Mouse (Mus musculus): ENCODE measurements at regions not wholly inside any gene's neighbourhood (a gene's known extent, or its start where the extent isn't known, plus 50 kb on each side); places are given as distances from the start of the nearest gene placed in this dataset.

GRCm38 (mm10) chr3:66592259-66592658, 295.6 kb upstream of the Veph1 start:
- no peak for DNase-seq (ENCODE audit: low read depth, low spot score)

- no peak for DNase-seq (ENCODE audit: low read depth, low spot score)
These were observed 294.1 kb upstream of the Veph1 start for GRCm38 (mm10) chr3:66590775-66591174.

DNA sequence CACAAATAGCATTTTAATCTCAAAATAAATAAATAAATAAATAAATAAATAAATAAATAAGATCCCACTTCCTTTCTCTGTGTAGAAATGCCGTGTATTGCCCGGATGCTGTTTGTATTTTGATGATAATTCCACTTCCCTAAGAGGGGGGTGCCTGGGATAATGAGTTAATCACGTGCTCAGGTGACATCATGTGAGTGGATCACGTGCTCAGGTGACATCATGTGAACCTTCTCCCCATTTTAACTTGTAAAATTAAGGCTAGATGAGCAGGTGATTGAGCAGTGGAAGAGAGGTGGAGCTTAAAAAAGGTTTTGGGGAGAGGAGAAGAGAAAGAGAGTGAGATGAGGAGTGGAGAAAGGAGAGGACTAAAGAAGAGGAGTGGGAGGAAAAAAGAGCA, 292.8 kb upstream of the Veph1 start:
- no peak for DNase-seq (ENCODE audit: low read depth, low spot score)

GRCm38 (mm10) chr3:66584831-66585230, 288.2 kb upstream of the Veph1 start:
- no peak for DNase-seq (ENCODE audit: low read depth, low spot score)

- DNase-seq (ENCODE audit: low read depth, low spot score): no peak
These were observed 287.5 kb upstream of the Veph1 start for GRCm38 (mm10) chr3:66584101-66584500.

- no peak for DNase-seq (ENCODE audit: low read depth, low spot score)
These were observed 280.0 kb upstream of the Veph1 start for GRCm38 (mm10) chr3:66576659-66577058.

DNA sequence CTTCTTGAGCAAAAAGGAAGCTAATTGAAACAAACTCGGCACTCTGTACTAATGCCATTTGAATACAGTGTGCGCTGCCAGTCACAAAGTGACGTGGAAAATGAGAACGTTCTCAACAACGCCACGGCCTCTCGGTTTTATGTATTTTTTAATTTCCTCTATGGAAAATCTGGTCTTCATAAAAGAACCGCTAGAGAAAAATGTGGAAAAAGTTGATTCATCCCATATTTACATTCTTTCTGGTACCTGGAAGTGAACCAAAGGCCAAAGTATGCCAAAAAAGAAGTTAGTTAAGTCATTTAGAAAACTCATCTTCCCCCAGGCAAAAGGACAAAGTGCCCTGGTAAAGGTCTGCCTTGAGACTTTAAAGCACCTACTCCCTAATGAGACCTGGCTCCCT, 277.7 kb upstream of the Veph1 start:
- no peak for DNase-seq (ENCODE audit: low read depth, low spot score)

- DNase-seq (ENCODE audit: low read depth, low spot score): no peak
These were observed 276.4 kb upstream of the Veph1 start for GRCm38 (mm10) chr3:66572887-66573519.

- no peak for DNase-seq (ENCODE audit: low read depth, low spot score)
These were observed 273.7 kb upstream of the Veph1 start for GRCm38 (mm10) chr3:66570342-66570741.

- DNase-seq (ENCODE audit: low read depth, low spot score): no peak
These were observed 267.9 kb upstream of the Veph1 start for GRCm38 (mm10) chr3:66564268-66565245.

- no peak for DNase-seq (ENCODE audit: low read depth, low spot score)
These were observed 266.7 kb upstream of the Veph1 start for GRCm38 (mm10) chr3:66563329-66563728.

GRCm38 (mm10) chr3:66555538-66555937, 258.9 kb upstream of the Veph1 start:
- no peak for DNase-seq (ENCODE audit: low read depth, low spot score)

DNA sequence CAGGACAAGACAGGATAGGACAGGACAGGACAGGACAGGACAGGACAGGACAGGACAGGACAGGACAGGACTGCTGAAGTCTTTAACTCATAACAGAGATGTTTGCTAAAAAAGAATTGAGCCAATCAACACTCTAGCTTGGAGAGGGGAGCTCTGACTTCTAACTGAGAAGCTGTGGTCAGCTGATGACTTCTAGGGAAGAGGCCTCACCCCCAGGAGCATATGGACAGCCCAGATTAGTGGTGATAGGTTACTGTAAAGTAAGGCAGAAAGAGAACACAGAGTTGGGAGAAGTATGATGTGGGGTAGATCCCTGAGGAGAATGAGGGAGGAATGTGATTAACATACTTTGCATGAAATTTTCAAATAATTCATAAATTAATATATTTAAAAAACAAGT, 254.3 kb upstream of the Veph1 start:
- DNase-seq (ENCODE audit: low read depth, low spot score): no peak

GRCm38 (mm10) chr3:66546576-66546975, 249.9 kb upstream of the Veph1 start:
- no peak for DNase-seq (ENCODE audit: low read depth, low spot score)

DNA sequence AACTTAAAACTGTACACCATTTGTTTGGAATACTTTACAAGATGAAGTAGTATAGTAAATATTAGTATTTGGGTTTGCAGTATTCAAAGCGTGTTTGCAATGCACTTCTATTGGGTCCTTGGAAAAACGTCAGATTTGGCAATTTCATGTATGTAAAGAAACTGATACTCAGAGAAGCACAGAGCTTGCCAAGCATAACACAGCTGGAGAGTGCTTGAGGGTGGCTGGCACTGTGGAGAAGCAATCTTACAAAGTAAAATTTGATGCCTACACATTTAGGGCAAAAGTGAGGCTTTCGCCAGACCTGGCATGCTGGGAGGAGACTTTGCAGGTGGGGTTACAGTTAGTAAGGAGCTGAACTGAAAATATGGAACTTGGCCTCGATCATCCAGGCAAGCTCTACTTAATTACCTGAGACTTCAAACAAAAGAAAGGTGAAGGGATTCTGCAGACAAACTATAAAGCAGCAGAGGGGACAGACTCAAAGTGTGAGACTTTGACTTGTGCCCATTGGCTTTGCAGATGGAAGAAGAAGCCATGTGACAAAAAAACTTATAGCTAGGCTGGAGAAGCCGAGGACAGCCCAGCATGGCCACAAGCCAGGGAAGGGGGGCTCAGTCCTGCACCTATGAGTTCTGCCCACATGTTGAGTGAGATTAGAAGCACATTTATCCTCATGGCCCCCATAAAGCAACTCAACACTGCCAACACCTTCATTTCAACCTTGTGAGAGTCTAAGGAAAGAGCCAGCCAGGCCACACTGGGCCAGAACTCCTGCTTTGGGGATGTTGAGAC, 247.7 kb upstream of the Veph1 start:
- DNase-seq (ENCODE audit: low read depth, low spot score): no peak

- no peak for DNase-seq (ENCODE audit: low read depth, low spot score)
These were observed 246.2 kb upstream of the Veph1 start for GRCm38 (mm10) chr3:66542865-66543264.

GRCm38 (mm10) chr3:66537913-66538312, 241.3 kb upstream of the Veph1 start:
- no peak for DNase-seq (ENCODE audit: low read depth, low spot score)

GRCm38 (mm10) chr3:66537106-66537893, 240.7 kb upstream of the Veph1 start:
- DNase-seq (ENCODE audit: low read depth, low spot score): no peak

- DNase-seq (ENCODE audit: low read depth, low spot score): no peak
These were observed 240.0 kb upstream of the Veph1 start for GRCm38 (mm10) chr3:66536673-66537072.

DNA sequence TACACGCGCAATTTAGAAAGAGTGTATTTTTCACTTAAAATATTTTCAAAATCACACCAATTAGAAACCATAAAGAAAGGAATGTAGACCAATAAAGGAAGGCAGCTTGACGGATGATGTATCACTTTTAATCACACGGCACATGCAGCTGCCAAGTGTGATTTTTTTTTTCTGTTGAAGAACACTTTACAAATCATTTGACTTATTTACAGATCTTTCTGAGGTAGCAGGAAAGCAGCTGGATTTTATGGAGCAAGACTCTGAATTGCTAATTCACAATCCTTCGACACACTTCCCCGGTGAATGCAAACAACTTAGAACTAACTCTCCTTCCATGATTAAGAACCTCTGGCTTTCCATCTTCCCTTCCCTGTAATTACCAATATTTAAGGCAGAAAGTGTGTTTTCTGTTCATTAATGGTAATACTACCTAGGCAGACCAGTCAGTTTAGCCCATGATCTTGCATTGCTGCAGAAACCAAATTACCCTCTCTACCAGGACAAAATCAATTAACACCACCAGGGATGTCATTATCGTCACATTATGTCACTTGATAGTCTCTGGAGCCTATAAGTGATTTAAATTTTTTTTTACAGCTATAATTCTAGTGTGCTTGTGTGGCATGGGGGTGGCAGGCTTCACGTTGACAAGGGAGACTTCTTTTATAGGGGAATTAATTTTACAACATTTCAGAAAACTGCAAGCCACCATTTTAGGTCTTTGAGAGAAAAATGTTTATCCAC, 239.3 kb upstream of the Veph1 start:
- DNase-seq (ENCODE audit: low read depth, low spot score): no peak

DNA sequence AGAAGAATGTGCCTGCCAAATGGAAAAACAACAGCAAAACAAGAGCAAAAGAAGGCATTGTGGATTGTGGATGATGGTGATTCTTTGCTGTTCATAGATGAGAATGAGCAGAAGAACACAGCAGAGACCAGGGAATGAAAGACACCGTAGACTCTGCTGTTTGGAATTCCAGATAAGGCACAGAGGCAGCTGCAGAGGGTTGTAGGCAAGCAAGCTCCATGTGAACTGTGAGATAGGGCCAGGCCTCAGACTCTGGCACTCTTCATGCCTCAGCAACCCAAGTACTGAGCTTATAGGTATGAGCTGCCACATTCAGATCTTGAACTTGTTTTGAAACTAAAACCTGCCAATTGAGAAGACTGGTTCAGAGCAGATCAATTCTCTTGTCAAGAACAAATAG, 223.3 kb upstream of the Veph1 start:
- DNase-seq (ENCODE audit: low read depth, low spot score): no peak
